Mouse (Mus musculus) lung, adult 2 months (tissue): ENCODE measurements around the gene Wdr34.
A peak's percentile ranks its signal among the peaks of the same experiment; 100 is the strongest.

Source experiments
- CTCF ChIP-seq: fragments of 200-500 bp; IDR thresholded peaks from 2 replicates; pipeline ENCODE4 v1.5.1; 2011; ENCODE audit warnings: mild to moderate bottlenecking, low read length, control low read depth; ENCODE audit not compliant: insufficient read depth
- POLR2A ChIP-seq: fragments of 200-500 bp; IDR thresholded peaks from 2 replicates; pipeline ENCODE4 v1.6.1; 2011; ENCODE audit warnings: low read depth, mild to moderate bottlenecking, control low read depth, low read length, borderline replicate concordance; ENCODE audit errors: extremely low read depth

DNA sequence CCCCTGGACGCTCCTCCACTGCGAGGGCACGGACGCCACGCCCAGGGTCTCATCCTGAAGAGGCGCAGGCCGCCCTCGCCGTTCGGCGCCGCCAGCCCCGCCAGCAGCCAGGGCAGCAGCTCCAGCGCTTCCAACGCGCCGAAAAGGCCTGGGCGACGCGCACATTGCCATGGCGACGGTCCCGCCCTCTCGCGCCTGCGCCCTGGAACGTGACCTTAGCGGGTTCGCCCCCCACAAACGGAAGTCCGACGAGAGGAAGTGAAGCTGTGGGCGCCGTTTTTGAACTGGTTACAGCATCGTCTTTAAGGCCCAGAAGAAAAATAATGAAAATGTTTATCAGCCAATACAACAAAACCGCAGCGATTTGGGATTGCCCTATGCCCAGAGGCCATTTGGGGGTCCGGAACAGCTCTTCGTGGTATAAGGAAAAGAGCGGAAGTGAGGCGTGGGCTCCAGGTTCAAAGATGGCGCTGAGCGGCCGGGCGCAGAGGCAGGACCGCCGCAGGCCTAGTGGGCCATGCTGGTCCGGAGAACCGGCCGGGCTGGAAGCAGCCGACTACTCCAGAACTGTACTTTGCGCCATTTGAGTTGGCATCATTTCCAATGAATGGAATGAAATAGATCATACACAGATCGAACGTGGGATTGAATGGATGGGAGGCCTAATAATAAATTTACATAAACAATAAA, at the start of gene Wdr34:
- no peak for TF ChIP-seq CTCF
- peak; percentile 61; the same call in 1 of the 2 replicates for TF ChIP-seq POLR2A
